Mouse (Mus musculus) bone marrow, adult 2 months (tissue): ENCODE measurements around the gene Ugcg.

Source experiments
- CTCF ChIP-seq: fragments of 200-500 bp; IDR thresholded peaks from 2 replicates; pipeline ENCODE4 v1.5.1; 2011; ENCODE audit warnings: low read length, control low read depth; ENCODE audit not compliant: control insufficient read depth, insufficient read depth
- POLR2A ChIP-seq: fragments of 200-500 bp; IDR thresholded peaks from 2 replicates; pipeline ENCODE4 v1.6.1; 2011; ENCODE audit warnings: low read depth, mild to moderate bottlenecking, control low read depth, low read length, borderline replicate concordance; ENCODE audit not compliant: control insufficient read depth

- no peak for TF ChIP-seq POLR2A
- TF ChIP-seq CTCF, result no peak
Observed at GRCm38 (mm10) chr4:59160959-59161670, 27.9 kb upstream of the Ugcg start.
